ENCODE assay signal across 10 mouse cellular contexts in genomic region chr1:134205296-134206018, GRCm38 (mm10). TPM values are rescaled to one million over a fixed set of nuclear protein-coding genes. Genes with fewer than 3 reads are reported as not detected.
A peak's percentile ranks its signal among the peaks of the same experiment; 100 is the strongest.
DNase-seq lines count a peak whose midpoint lies in the region; ATAC-seq and TF ChIP-seq lines count a peak whose summit lies in the region.
"Had no signal": no experiment of that assay in that cellular context is flagged by ENCODE, and none has a peak within 500 bp of the region (broad histone marks: within the 10 kb centered on the region; RNA-seq: fewer than 3 reads in every experiment).

No protein-coding gene starts in this region.

- H3K4me1 ChIP-seq in heart, embryonic 13.5 days = peaks cover 30% of the 10 kb centered on the region
- H3K4me1 ChIP-seq in small intestine, adult 2 months (ENCODE audit: control insufficient read depth, insufficient read depth, insufficient read length, low read length) = peaks cover 13% of the 10 kb centered on the region; the same call in 1 of the 2 replicates
- H3K4me1 ChIP-seq: embryonic facial prominence, embryonic 13.5 days had no signal

- H3K4me2 ChIP-seq in heart, embryonic 13.5 days = peak overlapping the region; percentile 16; the same call in 1 of the 2 replicates
- H3K4me2 ChIP-seq: embryonic facial prominence, embryonic 13.5 days; lung, embryonic 14.5 days had no signal

- DNase-seq in left cerebral cortex, postnatal 4 days = peak; percentile 76
- no peak for DNase-seq in left cerebral cortex, adult 8-10 months (ENCODE audit: low spot score in 2 of 2)
- peak; percentile 76 for DNase-seq in cerebellum, adult 8-10 months
- DNase-seq in spleen, postnatal 14 days (ENCODE audit: low spot score in 2 of 2) = no peak
- no peak for DNase-seq in retina, postnatal 1 day

- WGBS in heart, embryonic 13.5 days = 7% methylated on average over 9 of the region's 9 CpGs
- WGBS in small intestine, adult 2 months = 29% methylated on average over 9 of the region's 9 CpGs

- intact Hi-C loops in left cerebral cortex, postnatal 4 days (cut with DNase I) = no loop called here

- H3K9me3 ChIP-seq in heart, embryonic 13.5 days = no peaks in the 10 kb centered on the region
- H3K9me3 ChIP-seq: embryonic facial prominence, embryonic 13.5 days had no signal

- peak overlapping the region; percentile 8; the same call in 1 of the 2 replicates for H3K9ac ChIP-seq in heart, embryonic 13.5 days
- H3K9ac ChIP-seq: embryonic facial prominence, embryonic 13.5 days; lung, embryonic 14.5 days had no signal

- H3K27ac ChIP-seq in heart, embryonic 13.5 days (replicated peaks) = peak overlapping the region; percentile 17; the same call in 1 of the 2 replicates
- peak overlapping the region; percentile 35 for H3K27ac ChIP-seq in small intestine, adult 2 months (ENCODE audit: insufficient read depth, low read depth, low read length)
- H3K27ac ChIP-seq: embryonic facial prominence, embryonic 13.5 days had no signal

- TF ChIP-seq CTCF in small intestine, adult 2 months (IDR thresholded peaks at IDR 0.05; ENCODE audit: extremely low read depth, insufficient read length, insufficient replicate concordance, low read depth, low read length) = no peak

- TF ChIP-seq POLR2A in small intestine, adult 2 months (IDR thresholded peaks at IDR 0.05; ENCODE audit: low read depth, low read length) = no peak

- no peaks in the 10 kb centered on the region for H3K36me3 ChIP-seq in heart, embryonic 13.5 days
- no peaks in the 10 kb centered on the region for H3K36me3 ChIP-seq in small intestine, adult 2 months (ENCODE audit: control insufficient read depth, insufficient read depth, low read length)
- H3K36me3 ChIP-seq: embryonic facial prominence, embryonic 13.5 days had no signal

- no peak overlapping the region for H3K4me3 ChIP-seq in heart, embryonic 13.5 days
- no peak overlapping the region for H3K4me3 ChIP-seq in small intestine, adult 2 months (ENCODE audit: low read depth, low read length)
- H3K4me3 ChIP-seq: embryonic facial prominence, embryonic 13.5 days had no signal

- ATAC-seq in heart, embryonic 13.5 days (ENCODE audit: extremely low read depth, insufficient number of reproducible peaks, low FRiP score, low TSS enrichment) = no peak

- peaks cover 3% of the 10 kb centered on the region; the same call in 1 of the 2 replicates for H3K27me3 ChIP-seq in heart, embryonic 13.5 days (replicated peaks)
- H3K27me3 ChIP-seq in small intestine, adult 2 months (ENCODE audit: control insufficient read depth, insufficient read depth, low read length) = no peaks in the 10 kb centered on the region
- H3K27me3 ChIP-seq: embryonic facial prominence, embryonic 13.5 days had no signal

RNA-seq across cellular contexts. Expression of gene Mybph, which starts 12.2 kb away (rescaled TPM):
- total RNA-seq in left cerebral cortex, postnatal 4 days (2021) = under 1 TPM in 1 of 2 experiments, not detected in 1; 0.18 TPM
- under 1 TPM in 3 of 4 experiments, not detected in 1; 0.18 to 0.28 (median 0.20) TPM for total RNA-seq in left cerebral cortex, adult 8-10 months (2022)
- 0.67 and 2.1 TPM in 2 replicates for polyA plus RNA-seq in heart, embryonic 13.5 days (2015; fragmentation: Nextera tagmentation; extraction: Ambion mirVana)
- polyA plus RNA-seq in small intestine, adult 2 months (2012; rRNA removed) = 0.05 and 0.08 TPM in 2 replicates
- total RNA-seq: neutrophil, adult 5-6 weeks had no signal
- polyA plus RNA-seq: lung, embryonic 14.5 days had no signal

RNA-seq across cellular contexts. Expression of gene Chil1, which starts 23.5 kb away (rescaled TPM):
- total RNA-seq in left cerebral cortex, postnatal 4 days (2021) = 1 to 10 TPM; 1.1 to 2.0 TPM
- 10 to 100 TPM; 15.8 to 28.9 (median 21.5) TPM for total RNA-seq in left cerebral cortex, adult 8-10 months (2022)
- 0.66 and 1.5 TPM in 2 replicates for polyA plus RNA-seq in heart, embryonic 13.5 days (2015; fragmentation: Nextera tagmentation; extraction: Ambion mirVana)
- 0.46 and 0.88 TPM in 2 replicates for polyA plus RNA-seq in small intestine, adult 2 months (2012; rRNA removed)
- polyA plus RNA-seq: lung, embryonic 14.5 days had no signal

RNA-seq across cellular contexts. Expression of gene Adora1, which starts 29.8 kb away (rescaled TPM):
- total RNA-seq in left cerebral cortex, postnatal 4 days (2021) = 10 to 100 TPM; 75.5 to 76.4 TPM
- 100 to 1,000 TPM; 153 to 168 (median 165) TPM for total RNA-seq in left cerebral cortex, adult 8-10 months (2022)
- polyA plus RNA-seq in heart, embryonic 13.5 days (2015; fragmentation: Nextera tagmentation; extraction: Ambion mirVana) = 8.3 and 9.0 TPM in 2 replicates
- polyA plus RNA-seq in small intestine, adult 2 months (2012; rRNA removed) = 1.2 and 3.5 TPM in 2 replicates
- total RNA-seq: neutrophil, adult 5-6 weeks had no signal

Comparison
In these comparisons a context has a peak if more than half of its experiments do, and no peak if none do; other contexts are left out.
1. DNase-seq: peak in left cerebral cortex, postnatal 4 days (single experiment) and cerebellum, adult 8-10 months (single experiment); none in left cerebral cortex, adult 8-10 months (0 of 2), spleen, postnatal 14 days (0 of 2) and retina, postnatal 1 day (single experiment).
2. RNA of gene Chil1, which starts 23.5 kb away (total RNA-seq): 15.8 to 28.9 TPM in left cerebral cortex, adult 8-10 months; 1.1 to 2.0 TPM in left cerebral cortex, postnatal 4 days; every median in the first group is over 4 times any median in the second.